Mouse (Mus musculus) lung, postnatal 0 days (tissue): ENCODE results near the gene Ube2o.

ENCODE experiments used
- CTCF ChIP-seq: IDR thresholded peaks from 2 replicates; pipeline ENCODE4 v1.5.1; 2016; ENCODE audit warnings: antibody characterized with exemption, mild to moderate bottlenecking
- EP300 ChIP-seq: IDR thresholded peaks from 2 replicates; pipeline ENCODE4 v1.6.1; 2016; ENCODE audit warnings: antibody characterized with exemption, mild to moderate bottlenecking, control low read depth

- no peak for TF ChIP-seq CTCF
- TF ChIP-seq EP300: peak; percentile 83
Measured at GRCm38 (mm10) chr11:116504516-116504915, 76.7 kb downstream of the Ube2o start.
